Mouse (Mus musculus) small intestine, adult 2 months (tissue): ENCODE measurements around the gene Cabp4.

Experiments
- CTCF ChIP-seq: fragments of 200-500 bp; IDR thresholded peaks from 2 replicates; pipeline ENCODE4 v1.5.1; 2012; ENCODE audit warnings: low read depth, mild to moderate bottlenecking, control low read depth, inconsistent platforms, low read length, moderate library complexity, mixed read lengths; ENCODE audit not compliant: insufficient replicate concordance, insufficient read length; ENCODE audit errors: extremely low read depth
- POLR2A ChIP-seq: fragments of 200-500 bp; IDR thresholded peaks from 2 replicates; pipeline ENCODE4 v1.6.1; 2012; ENCODE audit warnings: low read depth, mild to moderate bottlenecking, control low read depth, inconsistent platforms, low read length, moderate library complexity

DNA sequence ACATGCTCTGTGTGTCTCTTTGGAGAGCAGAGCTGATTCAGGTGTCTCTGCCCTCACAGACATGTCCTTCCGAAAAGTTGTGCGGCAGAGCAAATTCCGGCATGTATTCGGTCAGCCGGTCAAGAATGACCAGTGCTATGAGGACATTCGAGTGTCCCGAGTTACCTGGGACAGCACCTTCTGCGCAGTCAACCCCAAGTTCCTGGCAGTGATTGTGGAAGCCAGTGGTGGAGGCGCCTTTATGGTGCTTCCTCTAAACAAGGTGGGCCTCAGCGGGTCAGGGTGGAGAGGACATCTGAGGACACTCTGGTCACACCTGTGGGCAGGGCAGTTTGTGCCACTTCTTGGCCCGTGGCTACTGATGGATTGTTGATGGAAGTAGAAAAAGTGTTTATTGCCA lies 5.5 kb upstream of the Cabp4 start:
- TF ChIP-seq POLR2A, result no peak
- TF ChIP-seq CTCF, result no peak
